Mouse (Mus musculus) retina, embryonic 14.5 days (tissue): ENCODE results near the gene Gna13.

ENCODE experiments used
- DNase-seq: peaks from one replicate; pipeline ENCODE4 v3.0.0-alpha.2; 2015; ENCODE audit warnings: low spot score

The Gna13 gene

GRCm38 (mm10) chr11:109375412-109375811, 12.8 kb downstream of the Gna13 start:
- DNase-seq = no peak

- DNase-seq = no peak
These were observed 14.0 kb downstream of the Gna13 start for GRCm38 (mm10) chr11:109376484-109377143.

GRCm38 (mm10) chr11:109377477-109377876, 14.8 kb downstream of the Gna13 start:
- no peak for DNase-seq

GRCm38 (mm10) chr11:109378051-109378450, 15.4 kb downstream of the Gna13 start:
- no peak for DNase-seq

GRCm38 (mm10) chr11:109380662-109381061, 18.0 kb downstream of the Gna13 start:
- no peak for DNase-seq

GRCm38 (mm10) chr11:109385296-109385695, 22.7 kb downstream of the Gna13 start:
- DNase-seq = no peak

GRCm38 (mm10) chr11:109389046-109389445, 26.4 kb downstream of the Gna13 start:
- no peak for DNase-seq

- DNase-seq = no peak
These were observed 28.6 kb downstream of the Gna13 start for GRCm38 (mm10) chr11:109391200-109391599.

- no peak for DNase-seq
These were observed 29.1 kb downstream of the Gna13 start for GRCm38 (mm10) chr11:109391760-109392159.

GRCm38 (mm10) chr11:109392601-109393000, 30.0 kb downstream of the Gna13 start:
- DNase-seq = no peak

- DNase-seq = no peak
These were observed 32.1 kb downstream of the Gna13 start for GRCm38 (mm10) chr11:109394758-109395157.

GRCm38 (mm10) chr11:109395291-109395690, 32.7 kb downstream of the Gna13 start:
- DNase-seq = no peak

GRCm38 (mm10) chr11:109406431-109406830, 43.8 kb downstream of the Gna13 start:
- no peak for DNase-seq

- DNase-seq = no peak
These were observed 47.8 kb downstream of the Gna13 start for GRCm38 (mm10) chr11:109410197-109410980.

- DNase-seq = no peak
These were observed 51.0 kb downstream of the Gna13 start, which contains the start of gene 9930022D16Rik for GRCm38 (mm10) chr11:109413617-109414016. Gene 9930022D16Rik, plus strand, starts transcription at chr11:109413917.

GRCm38 (mm10) chr11:109414802-109415201, 52.2 kb downstream of the Gna13 start:
- no peak for DNase-seq

- DNase-seq = no peak
These were observed 54.2 kb downstream of the Gna13 start for GRCm38 (mm10) chr11:109416709-109417420.

GRCm38 (mm10) chr11:109417472-109418040, 54.9 kb downstream of the Gna13 start:
- no peak for DNase-seq

- DNase-seq = no peak
These were observed 56.8 kb downstream of the Gna13 start for GRCm38 (mm10) chr11:109419461-109419860.

- no peak for DNase-seq
These were observed 57.4 kb downstream of the Gna13 start for GRCm38 (mm10) chr11:109419961-109420566.

GRCm38 (mm10) chr11:109420567-109420962, 57.9 kb downstream of the Gna13 start:
- no peak for DNase-seq

GRCm38 (mm10) chr11:109421205-109421604, 58.6 kb downstream of the Gna13 start:
- DNase-seq = no peak
